Mouse (Mus musculus): ENCODE data around the gene Crebl2.

The Crebl2 gene

DNA sequence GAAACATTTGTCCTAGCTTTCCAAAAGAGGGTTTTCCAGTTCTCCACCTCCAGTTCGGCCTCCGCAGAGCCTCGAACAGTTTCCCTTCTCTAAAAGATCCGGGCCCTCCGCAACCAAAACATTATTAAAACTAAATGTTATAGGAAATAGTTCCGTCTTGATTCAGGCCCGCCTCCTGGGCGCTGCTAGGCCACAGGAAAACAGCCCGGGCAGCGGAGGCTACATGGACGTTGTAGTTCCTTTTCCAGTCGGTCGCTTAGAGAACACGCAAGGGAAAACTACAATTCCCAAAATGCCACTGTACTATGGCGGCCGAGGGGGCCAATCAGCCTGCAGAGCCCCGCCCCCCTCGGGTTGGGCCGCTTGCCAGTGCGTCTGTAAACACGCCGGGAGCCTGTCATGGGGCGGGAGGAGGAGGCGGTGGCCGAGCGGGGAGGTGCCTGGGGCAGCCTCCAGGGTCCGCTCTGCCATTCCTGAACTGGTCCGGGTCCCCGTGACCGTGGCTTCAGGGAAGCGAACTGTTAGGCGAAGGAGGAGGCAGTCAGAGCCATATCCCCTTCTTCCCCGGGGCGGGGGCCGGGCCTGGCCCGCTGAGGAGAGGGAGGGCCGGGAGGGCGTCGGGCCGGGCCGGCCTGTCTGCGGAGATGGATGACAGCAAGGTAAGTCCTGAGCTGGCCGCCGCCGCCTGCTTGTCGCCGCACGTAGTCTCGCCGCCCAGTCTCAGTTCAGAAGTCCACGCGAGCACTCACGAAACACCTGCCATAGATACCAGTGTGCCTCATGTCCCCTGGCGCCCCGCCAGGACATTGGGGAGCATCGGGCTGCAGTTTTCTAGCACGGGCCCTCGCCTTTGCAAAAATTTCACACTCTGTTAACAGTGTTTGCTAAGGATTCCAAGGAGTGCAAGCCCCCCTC lies at the start of gene Crebl2:
Gene Crebl2 (plus strand): TSS at position 369 of the 915 bp plus-strand sequence.
- DNase-seq, result peak; percentile 100

DNA sequence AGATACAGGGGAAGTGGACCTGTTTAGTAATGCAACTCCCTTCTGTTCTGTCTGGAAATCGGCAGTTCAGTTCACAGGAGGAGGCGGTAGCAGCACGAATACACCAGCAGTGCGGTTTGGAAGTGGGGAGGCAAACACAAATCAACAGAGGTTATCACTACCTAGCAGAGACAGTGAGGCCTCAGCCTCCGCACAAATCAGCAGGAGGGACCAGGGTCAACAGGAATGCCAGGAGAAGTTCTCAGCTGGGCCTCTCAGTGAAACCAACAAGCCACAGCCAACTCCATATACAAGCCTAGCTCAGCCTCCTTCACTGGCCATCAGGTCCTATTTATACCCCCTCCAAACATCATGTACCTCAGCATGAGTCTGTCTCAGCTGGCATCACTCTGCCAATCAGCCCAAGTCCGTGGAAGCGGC lies 48.5 kb upstream of the Crebl2 start:
- DNase-seq, result peak; percentile 41

DNA sequence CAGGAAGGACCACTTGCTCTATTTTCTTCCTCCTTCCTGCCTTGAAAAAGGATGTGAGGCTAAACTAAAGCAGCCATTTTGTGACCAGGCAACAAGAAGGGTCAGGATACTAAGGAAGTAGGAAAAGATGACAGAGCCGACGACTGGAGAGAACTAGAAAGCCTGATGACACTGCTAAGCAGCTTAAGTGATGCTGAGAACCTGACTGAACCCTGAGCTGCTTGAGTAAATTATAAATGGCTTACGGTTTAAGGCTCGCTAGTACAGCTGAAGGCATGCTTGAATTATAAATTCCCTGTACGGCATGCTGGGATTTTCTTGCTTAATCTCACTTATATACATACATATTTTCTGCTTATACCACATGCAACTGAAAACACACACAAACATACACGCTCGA lies 47.1 kb upstream of the Crebl2 start:
- DNase-seq, result no peak

DNA sequence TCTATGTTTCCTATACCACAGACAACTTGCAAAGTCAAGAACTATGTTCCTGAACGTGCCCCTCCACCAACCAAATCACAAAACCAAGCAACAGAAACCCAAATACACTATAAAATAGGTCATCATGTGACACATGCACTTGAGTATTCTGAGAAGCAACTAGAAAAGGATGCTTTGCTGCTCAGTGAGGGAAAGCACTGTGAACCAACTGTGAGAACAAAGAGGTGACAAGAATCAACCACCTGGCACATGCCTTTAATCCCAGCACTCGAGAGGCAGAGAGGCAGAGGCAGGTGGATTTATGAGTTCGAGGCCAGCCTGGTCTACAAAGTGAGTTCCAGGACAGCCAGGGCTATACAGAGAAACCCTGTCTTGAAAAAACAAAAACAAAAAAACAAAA lies 43.5 kb upstream of the Crebl2 start:
- DNase-seq, result no peak

DNA sequence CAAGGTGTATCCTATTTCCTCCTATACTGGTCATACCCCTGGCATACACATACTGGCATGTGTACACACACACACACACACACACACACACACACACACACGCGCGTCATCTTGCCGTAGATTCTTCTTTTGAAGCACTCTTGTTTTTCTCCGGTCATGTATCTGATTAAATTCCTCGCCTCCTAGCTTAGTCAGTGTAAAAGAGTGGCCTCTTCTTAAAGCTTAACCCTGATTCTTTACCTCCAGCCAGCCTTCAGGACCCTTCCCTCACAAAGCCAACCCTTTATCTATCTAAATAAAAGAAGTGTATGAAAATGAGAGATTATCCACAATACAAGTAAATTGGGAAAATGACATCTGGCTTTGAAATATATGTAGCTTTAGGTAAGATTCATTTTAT lies 40.9 kb upstream of the Crebl2 start:
- no peak for DNase-seq

DNA sequence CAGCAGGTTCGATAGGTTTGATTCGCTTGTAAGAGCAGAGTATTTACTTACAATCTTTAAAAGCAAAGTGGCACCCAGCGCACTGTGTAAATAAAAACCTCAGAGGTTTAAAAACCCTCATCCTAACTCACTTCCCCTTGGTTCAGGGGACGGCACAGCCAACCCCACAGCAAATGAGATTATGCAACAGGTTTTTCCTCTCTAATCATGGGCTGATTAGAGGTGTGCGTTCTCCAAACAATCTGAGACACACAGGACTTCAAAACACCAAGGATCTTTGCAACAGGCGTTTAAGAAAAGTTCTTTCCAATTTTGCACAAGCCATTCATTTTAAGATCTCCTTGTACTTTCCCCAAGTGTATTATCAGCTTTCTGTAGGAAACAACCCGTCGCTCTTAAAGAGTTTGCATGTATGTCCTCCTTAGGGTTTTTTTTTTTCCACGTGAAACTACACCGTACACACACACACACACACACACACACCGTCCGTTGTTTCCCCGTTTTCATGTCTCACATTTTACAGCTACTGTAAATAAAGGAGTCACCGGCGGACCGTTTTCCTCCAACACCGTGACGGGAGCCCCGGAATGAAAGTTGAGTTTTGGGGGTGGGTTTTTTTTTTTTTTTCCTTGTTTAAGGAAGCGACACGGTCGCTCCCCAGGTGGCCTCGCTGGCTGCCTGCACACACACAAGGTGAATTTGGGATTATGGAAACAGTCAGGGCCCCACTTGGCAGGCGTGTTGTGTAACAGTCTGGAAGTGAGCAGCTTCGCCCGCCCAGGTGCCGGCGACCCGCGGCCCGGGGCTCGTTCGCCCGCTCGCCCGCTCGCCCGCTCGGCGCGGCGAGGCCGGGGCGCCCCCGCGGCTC lies 38.5 kb upstream of the Crebl2 start:
- DNase-seq, result peak; percentile 56

DNA sequence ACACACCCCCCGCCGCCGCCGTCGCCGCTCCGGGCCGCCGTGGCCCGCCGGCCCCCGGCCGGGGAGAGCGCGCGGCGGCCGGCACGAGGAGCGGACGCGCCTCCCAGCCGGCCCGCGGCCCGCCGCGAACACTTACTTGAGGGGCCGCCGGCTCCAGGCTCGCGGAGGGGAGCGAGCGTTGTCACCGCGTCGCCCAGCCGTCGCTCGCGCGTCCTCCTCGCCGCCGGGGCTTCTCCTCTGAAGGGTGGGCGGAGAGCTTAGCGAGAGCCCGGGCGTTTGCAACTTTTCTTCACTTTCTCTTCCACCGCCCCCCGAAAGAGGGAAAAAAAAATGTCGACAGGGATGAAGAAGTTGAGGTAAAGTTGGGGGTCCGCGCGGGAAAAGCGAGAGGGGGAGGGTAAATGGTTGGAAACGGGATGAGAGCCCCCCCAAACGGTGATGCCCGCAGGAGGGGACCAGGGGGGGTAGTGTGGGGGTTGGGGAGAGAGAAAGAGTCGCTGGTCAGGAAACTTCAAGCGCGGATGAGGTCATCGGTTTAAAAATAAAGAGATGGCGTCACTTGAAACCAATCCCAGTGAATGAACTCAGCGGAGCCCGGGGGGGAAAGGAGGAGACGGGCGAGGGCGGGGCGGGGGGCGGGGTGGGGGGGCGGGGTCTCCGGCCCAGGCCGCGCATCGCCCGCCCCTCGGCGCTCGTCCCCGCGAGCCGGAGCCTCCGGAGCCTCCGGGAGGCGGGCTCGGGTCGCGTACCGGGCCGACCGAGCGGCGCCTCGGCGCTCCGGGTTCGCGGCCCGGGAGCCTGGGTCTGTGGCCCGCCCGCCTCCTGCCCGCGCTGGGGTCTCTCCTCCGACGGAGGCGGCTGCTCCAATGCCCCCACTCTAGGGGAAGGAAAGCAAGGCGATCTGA lies 37.6 kb upstream of the Crebl2 start, which contains the start of gene Dusp16:
Gene Dusp16 (minus strand): TSS at position 485 of the 905 bp plus-strand sequence.
- peak; percentile 85 for DNase-seq

DNA sequence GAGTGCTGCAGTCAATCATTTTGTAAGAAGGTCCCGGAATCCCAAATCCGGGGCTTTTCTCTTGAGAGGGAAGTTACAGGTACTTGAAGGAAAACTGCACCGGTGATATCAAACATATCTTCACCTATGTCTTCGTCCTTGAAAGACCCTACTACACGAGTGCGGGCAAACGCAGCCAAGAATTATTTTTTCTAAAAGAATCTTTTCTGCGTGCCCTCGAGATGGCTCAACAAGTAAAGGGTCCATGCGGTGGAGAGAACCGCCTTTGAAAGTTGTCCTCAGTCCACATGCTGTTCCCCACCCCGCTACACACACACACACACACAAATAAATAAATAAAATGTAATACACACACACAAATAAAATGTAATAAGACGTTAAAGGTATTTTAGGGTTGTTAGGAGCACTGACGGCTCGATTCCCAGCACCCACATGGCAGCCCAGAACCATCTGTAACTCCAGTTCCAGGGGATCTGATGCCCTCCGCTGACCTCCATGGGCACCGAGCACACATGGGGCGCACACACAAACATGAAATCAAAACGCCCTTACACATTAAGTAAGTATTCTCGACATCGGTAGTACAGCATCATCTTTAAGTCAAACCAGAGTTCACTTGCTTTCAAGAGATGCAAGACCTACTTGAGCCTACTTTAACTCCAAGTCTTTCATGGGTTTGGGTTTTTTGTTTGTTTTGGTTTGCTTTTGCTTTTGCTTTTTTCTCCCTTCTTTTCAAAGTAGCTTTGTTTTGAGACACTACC lies 36.7 kb upstream of the Crebl2 start:
- DNase-seq, result no peak

DNA sequence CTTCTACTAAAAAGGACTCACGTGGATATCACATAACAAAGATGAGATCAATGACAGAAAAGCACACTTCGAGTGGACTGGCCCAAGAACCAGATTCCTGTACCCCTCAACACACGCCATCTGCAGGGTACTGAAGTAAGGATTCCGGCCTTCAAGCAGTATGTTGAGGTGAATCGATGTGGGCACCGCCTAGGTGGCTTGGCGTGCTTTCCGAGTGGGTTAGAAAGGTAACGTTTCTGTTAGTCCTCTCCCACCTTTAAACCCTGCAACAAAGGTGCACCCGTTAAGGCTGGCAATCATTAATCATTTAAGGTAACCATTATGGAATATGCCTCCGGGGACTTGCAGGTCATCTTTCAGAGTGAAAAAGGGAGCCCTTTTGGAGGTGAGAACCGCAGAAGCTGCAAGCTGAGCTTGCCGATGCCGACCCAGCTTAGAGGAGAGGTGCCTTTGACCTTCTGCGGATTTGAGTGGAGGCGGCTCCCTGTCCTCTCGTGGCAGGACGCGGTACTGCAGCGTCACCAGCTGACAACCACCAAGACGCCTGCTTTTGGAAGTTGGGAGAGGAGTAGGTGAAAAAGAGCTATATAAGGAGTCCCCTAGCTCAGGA lies 35.9 kb upstream of the Crebl2 start:
- peak; percentile 90 for DNase-seq

DNA sequence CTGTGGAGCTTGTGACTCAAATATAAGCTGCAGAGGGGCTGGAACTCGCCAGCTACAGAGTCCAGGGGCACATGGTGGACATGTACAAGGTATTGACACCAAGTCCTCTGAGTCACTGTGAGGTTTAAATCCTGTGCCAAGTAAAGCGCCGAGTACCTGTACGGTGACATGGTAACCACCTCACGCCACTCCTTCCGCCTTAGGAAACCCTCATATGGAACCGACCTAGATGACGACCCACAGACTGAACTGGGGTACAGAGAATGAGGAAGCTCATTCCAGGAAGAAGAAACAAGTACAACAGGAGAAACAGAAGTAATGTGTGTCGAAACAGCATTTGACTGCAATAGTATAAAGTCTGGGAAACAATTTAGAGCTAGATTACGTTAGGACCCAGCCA lies 33.7 kb upstream of the Crebl2 start:
- no peak for DNase-seq

DNA sequence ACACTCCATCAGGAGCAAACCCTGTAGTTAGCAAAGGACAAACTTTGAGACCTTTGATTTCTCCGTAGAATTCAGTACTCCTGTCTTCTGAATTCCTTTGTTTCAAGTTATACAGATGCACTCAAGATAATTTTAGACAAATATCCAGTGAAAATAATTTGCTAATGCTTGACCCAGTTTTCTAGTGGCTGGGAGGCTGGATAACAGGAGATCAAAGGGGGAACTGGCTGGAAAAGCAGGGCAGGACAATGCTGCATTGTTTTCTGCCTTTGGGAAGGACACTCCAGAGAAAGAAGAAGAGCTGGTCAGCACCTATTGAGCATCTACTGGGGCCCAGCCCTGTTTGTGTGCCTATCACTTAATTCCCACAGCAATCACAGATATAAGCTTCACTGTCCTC lies 28.5 kb upstream of the Crebl2 start:
- DNase-seq, result no peak

DNA sequence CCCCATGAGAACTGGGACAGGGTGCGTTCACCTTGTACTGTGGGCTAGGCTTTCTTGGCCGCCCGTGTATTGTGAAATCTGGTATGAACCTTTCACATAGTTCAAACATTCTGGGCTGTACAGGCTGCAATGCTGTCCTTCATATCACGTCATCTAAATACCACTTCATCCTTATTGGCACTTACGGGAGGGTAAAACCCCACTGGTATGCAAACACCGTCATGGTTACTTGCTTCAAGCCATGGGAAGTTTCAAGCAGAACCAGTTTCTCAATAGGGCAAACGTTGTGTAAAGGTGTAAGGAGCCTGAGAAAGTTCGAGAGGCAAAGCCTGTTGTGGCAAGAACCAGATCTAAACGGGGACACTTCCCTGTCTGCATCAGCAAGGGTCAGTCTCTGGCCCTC lies 27.3 kb upstream of the Crebl2 start:
- no peak for DNase-seq

DNA sequence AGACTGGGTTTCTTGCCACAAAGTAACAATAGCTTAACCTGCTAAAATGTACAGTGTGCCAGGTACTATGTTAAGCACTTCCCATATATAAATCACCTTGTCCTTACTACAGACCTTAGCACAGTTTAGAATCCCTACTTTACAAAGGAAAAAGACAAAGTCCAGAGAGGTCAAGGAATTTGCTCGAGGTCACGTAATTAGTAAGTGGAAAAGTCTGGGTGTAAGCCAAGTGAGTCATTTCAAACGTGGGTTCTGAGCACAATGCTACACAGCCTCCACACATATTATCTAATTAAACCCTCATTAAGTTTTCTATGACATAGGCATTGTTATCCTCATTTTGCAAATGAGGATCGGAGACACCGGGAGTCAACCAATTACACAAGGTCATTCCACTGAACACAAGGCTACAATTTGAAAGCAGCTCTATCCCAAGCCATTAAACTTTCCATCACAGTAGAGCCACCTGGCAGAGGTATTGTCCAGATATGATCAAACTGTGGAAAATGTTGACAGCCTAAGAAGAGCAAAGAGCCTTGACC lies 25.1 kb upstream of the Crebl2 start:
- DNase-seq, result no peak

DNA sequence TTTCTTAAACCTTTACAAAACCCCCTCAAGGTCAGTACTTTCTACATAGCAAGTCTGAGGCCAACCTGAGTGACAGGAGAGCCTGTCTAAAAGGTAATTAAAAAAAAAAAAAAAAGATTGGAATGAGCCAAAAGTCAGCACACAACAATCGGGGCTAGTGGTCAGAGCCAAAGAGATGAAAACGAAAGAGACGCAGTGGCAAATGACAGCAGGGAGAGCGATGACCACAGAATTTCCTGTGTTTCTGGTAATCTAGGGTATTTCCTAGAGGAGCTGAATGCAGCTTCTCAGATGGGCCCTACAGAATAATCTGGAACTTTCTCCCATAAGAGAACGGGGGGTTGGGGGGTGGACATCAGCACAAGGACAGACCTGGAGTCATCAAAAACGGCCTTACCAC lies 23.8 kb upstream of the Crebl2 start:
- no peak for DNase-seq

DNA sequence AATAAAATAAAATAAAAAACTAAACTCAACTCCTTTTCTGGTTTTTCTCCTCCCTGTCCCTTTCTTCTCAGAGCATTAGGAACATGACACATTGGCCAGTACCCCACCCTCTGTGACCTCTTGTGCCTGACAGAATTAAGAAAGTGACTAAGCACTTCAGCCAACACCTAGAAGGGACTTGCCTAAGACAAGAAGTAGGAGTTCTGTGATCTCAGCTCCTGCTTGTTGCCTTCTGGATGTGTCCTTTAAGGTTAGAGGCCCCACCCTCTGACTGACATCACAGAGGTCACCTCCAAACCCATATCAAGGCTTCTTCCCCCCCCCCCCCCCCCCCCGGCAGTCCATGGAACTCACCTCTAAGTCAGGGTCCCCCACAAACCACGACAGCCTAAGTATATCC lies 22.9 kb upstream of the Crebl2 start:
- no peak for DNase-seq

DNA sequence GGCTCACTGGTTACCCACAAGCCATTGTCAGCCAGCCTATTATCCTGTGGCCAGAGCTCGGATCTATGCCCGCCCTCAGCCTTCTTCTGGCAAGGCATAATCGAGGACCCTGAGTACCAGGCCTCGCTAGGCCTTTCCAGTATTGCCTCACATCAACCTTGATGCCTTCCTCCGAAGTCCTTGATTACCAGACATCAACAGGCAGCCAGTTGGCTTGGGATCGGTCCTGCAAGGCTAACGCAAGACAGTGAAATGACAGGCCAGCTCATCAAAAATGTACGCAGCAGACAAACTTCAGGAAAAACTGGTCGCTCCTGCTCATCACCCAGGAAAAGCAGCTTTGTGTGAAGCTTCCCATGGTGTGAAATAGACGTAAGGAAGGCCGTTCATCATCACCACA lies 22.2 kb upstream of the Crebl2 start:
- no peak for DNase-seq

DNA sequence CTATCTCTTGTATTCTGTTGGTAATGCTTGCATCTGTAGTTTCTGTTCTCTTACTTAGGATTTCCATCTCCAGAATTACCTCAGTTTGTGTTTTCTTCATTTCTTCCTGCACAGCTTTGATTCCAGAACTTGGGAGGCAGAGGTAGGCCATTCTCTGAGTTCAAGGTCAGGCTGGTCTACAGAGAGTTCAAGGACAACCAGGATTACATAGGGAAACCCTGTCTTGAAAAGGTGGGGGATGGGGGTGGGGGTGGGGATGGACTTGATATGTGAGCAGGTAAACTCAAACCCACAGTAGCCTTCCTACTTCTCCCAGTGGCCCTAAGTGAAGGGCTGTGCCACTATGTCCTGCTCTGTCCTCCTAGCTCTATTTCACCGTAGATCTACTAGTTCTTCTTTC lies 16.9 kb upstream of the Crebl2 start:
- no peak for DNase-seq

DNA sequence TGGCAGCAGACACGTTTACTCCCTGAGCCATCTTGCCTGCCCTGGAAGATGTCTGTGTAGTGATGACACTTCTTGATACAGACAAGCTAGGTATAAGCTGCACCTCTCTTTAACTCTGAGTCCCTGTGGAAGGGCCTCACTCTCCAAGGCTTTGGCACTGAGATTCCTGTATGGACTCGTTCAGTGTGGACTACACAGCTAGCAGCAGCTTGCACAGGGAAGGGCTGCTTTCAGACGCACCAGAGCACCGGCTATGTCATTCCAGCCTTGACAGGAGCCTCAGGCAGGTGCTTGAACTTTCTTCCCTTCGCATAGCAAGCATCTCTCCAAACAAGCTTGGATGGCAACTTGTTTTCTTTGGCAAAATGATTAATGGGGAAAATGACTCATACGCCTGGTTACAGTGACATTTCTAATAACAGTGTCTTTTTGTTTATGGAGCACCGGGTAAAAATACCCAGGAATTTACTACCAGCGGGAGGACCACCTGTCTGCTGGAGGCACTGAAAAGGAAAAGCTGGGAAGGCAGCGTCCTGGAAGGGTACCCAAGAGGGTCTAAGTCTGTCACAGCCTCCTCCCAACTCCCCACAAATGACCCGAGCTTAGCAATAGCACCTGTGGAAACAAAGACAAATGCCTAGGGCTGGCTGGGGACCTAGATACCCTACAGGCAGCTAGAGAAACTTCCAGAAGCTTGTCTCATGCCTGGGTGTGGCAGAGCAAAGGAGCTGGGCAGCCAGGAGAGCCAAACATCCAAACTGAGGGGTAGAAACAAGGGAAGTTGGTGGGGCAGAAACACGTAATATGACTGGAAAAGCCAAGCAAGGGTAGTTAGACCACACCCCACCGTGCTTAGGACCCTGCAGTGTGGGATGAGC lies 12.7 kb upstream of the Crebl2 start:
- DNase-seq, result no peak

DNA sequence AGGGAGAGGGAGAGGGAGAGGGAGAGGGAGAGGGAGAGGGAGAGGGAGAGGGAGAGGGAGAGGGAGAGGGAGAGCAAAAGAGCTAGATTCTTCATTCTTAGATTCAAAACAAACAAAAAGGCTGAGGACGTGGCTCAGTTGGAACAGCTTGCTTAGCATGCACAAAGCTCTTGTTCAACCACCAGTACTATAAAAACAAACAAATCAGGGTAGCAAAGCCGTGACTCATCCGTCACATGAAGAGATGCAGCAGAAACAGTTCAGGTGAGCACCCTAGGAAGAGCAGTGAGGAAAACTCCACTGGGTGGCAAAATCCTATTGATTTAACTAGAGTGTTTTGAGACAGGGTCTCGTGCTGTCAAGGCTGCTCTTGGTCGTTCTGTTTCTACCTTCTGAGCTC lies 10.2 kb upstream of the Crebl2 start:
- no peak for DNase-seq

DNA sequence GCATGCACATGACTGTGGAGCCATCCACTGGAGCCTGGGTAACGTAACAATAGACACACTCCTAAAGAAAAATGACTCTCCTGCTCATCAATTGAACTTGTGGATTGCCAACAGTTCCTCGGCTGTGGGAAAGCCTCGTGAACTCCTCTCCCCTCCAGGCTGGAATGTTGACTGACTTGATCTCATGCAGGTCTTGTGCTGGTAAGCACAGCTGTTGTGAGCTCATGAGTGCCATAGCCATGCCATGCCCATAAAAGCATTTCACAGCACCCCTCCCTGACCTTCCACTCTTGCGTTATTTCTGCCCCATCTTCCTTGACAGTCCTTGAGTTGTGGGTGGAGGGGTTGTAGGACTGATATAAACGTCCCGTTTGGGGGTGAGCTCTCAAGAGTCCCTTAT lies 9.5 kb upstream of the Crebl2 start:
- no peak for DNase-seq

Data from cerebellum, adult 8-10 months (tissue).